Mouse (Mus musculus): ENCODE measurements around the gene Ranbp3l. TPM values are rescaled to one million over a fixed set of nuclear protein-coding genes. Genes with fewer than 3 reads are reported as not detected.

The Ranbp3l gene
- polyA plus RNA-seq, 1 experiment from 2014 or later, result 0.09 TPM

DNA sequence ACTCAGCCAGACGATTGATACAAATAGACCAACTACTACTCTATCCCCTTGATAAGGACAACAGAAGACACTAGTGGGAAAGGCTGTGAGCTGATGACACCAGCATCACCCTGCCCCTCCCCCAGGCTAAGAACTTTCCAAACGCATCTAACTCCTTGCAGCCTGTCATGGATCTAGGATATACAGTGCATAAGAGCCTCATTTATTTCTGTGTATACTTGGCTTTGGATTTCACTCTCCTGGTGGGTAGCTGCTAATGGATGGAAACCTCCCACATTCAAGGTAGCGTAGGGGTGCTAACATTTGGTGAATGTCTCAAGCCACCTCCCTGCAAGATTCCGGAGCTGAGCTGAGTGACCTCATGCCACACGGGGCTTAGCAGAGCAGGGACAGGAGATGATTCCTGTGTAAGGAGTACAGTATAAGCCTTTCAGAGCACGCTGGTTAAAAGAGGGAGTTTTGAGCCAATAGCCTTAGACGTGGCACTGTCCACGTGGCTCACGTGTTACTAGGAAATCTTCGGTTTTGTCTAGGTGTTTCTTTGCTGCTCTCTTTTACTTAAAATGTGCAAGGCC, 1.4 kb downstream of the Ranbp3l start:
- TF ChIP-seq CTCF (IDR thresholded peaks at IDR 0.05; ENCODE audit: low read depth), result no peak
- H3K4me3 ChIP-seq (ENCODE audit: low read depth, low read length), result no peak overlapping the region
- no peak for DNase-seq
- ATAC-seq (ENCODE audit: insufficient read depth), result no peak
- no peaks in the 10 kb centered on the region for H3K9me3 ChIP-seq (ENCODE audit: low read depth, low read length)
- H3K4me1 ChIP-seq (ENCODE audit: insufficient read depth), result 0 out of 2 replicates have a peak, but pooled peaks cover 4% of the 10 kb centered on the region
- no peak overlapping the region for H3K4me2 ChIP-seq
- H3K9ac ChIP-seq, result no peak overlapping the region
- no peaks in the 10 kb centered on the region for H3K27me3 ChIP-seq (ENCODE audit: insufficient read depth, low read length)
- H3K27ac ChIP-seq (ENCODE audit: low read depth), result no peak overlapping the region
- no peaks in the 10 kb centered on the region for H3K36me3 ChIP-seq (ENCODE audit: insufficient read depth)
- WGBS, result 62% methylated on average over 10 of the region's 10 CpGs

DNA sequence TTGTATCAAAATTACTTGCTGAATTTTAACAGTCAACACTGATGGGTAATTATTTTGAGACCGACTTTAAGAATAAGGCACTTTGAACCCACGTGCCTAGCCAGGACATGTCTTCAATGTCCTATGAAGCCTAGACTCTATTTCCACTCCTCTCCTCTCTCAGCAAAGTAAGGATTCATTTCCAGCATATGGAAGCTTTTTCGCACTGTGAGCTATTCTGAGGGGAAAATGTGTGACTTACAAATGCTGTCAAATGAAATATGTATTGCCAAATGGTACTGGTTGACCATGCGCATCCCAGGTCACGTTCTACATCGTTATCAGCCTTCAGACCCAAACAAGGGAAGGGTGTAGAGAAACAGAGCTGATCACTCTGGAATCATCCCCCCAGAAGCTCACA, 23.5 kb downstream of the Ranbp3l start:
- Histone ChIP-seq H3K4me3 (ENCODE audit: low read depth, low read length) (no peak overlapping the region), H3K36me3 (ENCODE audit: insufficient read depth) (no peaks in the 10 kb centered on the region), H3K4me1 (ENCODE audit: insufficient read depth) (no peaks in the 10 kb centered on the region), H3K4me2 (no peak overlapping the region), H3K27me3 (ENCODE audit: insufficient read depth, low read length) (no peaks in the 10 kb centered on the region), H3K9me3 (ENCODE audit: low read depth, low read length) (no peaks in the 10 kb centered on the region), H3K9ac (no peak overlapping the region), H3K27ac (ENCODE audit: low read depth) (no peak overlapping the region)
- WGBS, result 83% methylated on average over 6 of the region's 6 CpGs
- ATAC-seq (ENCODE audit: insufficient read depth) (no peak), DNase-seq (no peak)
- TF ChIP-seq CTCF (IDR thresholded peaks at IDR 0.05; ENCODE audit: low read depth), result no peak

DNA sequence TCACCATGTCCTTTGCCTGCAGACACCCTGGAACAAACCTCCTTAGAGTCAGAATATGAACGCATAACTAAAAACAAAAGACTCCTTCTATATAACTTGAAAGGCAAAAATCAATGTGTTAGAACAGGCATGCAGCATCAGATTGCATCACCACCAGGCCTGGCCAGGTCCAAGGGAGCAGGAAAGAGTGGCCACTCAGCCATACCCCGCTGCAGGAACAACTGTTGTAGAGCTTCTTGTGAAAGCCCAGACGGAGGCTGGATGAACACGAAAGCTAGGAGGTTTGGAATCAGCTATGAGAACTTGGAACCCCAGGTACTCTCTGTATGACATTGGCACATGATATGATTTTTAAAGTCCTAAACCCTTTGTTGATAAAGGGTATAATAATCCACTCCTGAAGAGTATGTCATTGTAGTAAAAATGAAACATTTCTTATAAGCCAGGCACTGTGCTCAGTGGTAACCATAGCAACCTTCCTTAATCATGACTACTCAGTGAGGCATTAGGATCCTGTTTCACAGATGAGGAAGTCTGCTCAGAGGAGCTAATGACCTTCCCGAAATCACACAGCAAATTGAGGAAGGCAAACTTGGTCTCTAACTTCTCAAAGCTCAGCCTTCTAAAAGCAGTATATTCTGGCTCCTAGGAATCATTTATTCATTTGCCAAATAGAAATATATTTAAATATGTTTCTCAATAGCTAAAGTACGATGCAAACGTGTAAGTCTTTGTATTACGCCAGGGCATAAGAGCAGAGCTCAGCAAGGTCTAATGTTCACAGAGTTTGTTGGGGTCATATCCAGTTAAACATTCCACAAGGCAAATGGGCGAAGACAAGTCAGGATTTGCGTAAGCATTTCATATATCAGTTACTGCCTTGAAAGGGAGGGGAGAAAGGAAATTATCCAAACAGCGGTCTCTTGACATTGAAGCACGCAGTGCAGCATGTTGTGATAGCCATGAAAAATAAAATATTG, 24.4 kb downstream of the Ranbp3l start:
- Histone ChIP-seq H3K27me3 (ENCODE audit: insufficient read depth, low read length) (no peaks in the 10 kb centered on the region), H3K36me3 (ENCODE audit: insufficient read depth) (no peaks in the 10 kb centered on the region), H3K9ac (no peak overlapping the region), H3K4me1 (ENCODE audit: insufficient read depth) (no peaks in the 10 kb centered on the region), H3K27ac (ENCODE audit: low read depth) (no peak overlapping the region), H3K9me3 (ENCODE audit: low read depth, low read length) (no peaks in the 10 kb centered on the region), H3K4me2 (no peak overlapping the region), H3K4me3 (ENCODE audit: low read depth, low read length) (no peak overlapping the region)
- ATAC-seq (ENCODE audit: insufficient read depth) (no peak), DNase-seq (peak; percentile 21)
- WGBS, result 54% methylated on average over 12 of the region's 12 CpGs
- TF ChIP-seq CTCF (IDR thresholded peaks at IDR 0.05; ENCODE audit: low read depth), result no peak

DNA sequence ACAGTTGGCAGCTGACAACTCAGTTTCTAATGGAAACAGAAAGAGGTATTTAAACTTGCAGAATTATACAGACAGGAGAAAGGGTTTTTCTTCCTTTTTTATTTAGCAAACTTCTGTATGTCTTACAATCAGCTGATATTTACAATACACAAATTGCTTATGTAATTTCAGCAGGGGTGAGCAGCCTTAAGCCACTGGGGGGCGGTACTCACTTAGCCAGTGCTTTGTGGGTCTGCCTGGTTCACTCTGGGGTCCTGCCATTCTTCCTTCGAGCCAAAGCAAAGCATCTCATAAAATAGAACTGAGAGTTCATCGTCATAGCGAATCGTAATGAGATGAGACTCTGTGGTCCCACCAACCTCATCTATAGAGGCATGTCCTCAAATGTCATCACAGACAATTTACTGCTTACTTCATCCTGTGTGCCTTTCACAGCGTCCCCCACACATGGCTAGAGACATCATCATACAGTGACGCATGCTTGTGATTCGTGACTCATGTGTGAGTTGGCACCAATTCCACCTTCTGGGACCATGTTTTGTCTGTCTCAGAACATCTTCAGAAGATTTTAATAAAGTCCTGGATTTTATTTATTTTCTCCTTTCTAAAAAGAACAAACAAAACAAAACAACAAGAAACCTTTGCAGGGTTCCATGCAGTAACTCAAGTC, 27.0 kb downstream of the Ranbp3l start:
- H3K36me3 ChIP-seq (ENCODE audit: insufficient read depth), result no peaks in the 10 kb centered on the region
- WGBS, result 71% methylated on average over 8 of the region's 8 CpGs
- no peak overlapping the region for H3K9ac ChIP-seq
- peak; percentile 30 for DNase-seq
- no peaks in the 10 kb centered on the region for H3K9me3 ChIP-seq (ENCODE audit: low read depth, low read length)
- no peak overlapping the region for H3K4me2 ChIP-seq
- H3K4me1 ChIP-seq (ENCODE audit: insufficient read depth), result no peaks in the 10 kb centered on the region
- no peaks in the 10 kb centered on the region for H3K27me3 ChIP-seq (ENCODE audit: insufficient read depth, low read length)
- no peak for ATAC-seq (ENCODE audit: insufficient read depth)
- TF ChIP-seq CTCF (IDR thresholded peaks at IDR 0.05; ENCODE audit: low read depth), result peak; percentile 34
- H3K4me3 ChIP-seq (ENCODE audit: low read depth, low read length), result no peak overlapping the region
- no peak overlapping the region for H3K27ac ChIP-seq (ENCODE audit: low read depth)

DNA sequence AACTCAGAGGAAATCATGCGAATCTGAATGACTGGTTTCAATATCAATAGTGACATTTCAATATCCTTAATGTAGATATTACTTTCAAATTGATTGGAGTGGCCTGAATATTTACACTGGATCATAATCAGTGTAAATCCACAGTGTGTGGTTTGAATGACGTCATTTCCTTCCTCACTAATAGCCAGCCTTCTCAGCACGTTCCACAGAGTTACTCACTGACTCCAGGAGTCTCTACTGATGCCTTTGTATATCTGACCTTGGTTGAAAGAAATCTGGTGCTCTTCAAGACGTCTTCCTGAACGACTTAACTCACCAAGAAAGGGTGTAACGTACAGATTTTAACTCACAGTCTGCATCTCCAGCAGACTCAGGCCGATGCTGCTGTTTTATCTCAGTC, 27.7 kb downstream of the Ranbp3l start:
- Histone ChIP-seq H3K27me3 (ENCODE audit: insufficient read depth, low read length) (no peaks in the 10 kb centered on the region), H3K27ac (ENCODE audit: low read depth) (no peak overlapping the region), H3K4me2 (no peak overlapping the region), H3K36me3 (ENCODE audit: insufficient read depth) (no peaks in the 10 kb centered on the region), H3K9me3 (ENCODE audit: low read depth, low read length) (no peaks in the 10 kb centered on the region), H3K9ac (no peak overlapping the region), H3K4me3 (ENCODE audit: low read depth, low read length) (no peak overlapping the region), H3K4me1 (ENCODE audit: insufficient read depth) (no peaks in the 10 kb centered on the region)
- WGBS, result 46% methylated on average over 7 of the region's 7 CpGs
- ATAC-seq (ENCODE audit: insufficient read depth) (no peak), DNase-seq (no peak)
- TF ChIP-seq CTCF (IDR thresholded peaks at IDR 0.05; ENCODE audit: low read depth), result no peak

DNA sequence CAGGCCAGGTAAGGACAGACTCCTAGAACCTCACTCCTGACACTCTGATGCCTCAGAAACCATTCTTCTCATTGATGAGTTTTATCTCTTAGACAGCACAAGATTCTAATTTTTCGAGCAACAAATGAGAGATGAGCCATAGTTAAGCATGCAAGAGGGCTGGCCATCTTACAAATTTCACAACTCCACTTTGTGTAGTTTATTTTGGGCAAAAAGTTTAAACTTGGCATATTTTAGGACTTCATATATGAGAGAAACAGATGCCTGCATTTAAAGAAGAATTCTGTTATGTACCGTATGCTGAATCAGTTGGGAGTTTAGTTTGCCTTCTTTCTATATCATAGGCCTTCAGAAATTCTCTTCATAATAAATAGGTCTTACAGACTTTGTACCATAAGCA, 35.0 kb downstream of the Ranbp3l start:
- Histone ChIP-seq H3K9me3 (ENCODE audit: low read depth, low read length) (no peaks in the 10 kb centered on the region), H3K9ac (no peak overlapping the region), H3K4me2 (no peak overlapping the region), H3K4me3 (ENCODE audit: low read depth, low read length) (no peak overlapping the region), H3K36me3 (ENCODE audit: insufficient read depth) (no peaks in the 10 kb centered on the region), H3K27ac (ENCODE audit: low read depth) (no peak overlapping the region), H3K4me1 (ENCODE audit: insufficient read depth) (no peaks in the 10 kb centered on the region), H3K27me3 (ENCODE audit: insufficient read depth, low read length) (no peaks in the 10 kb centered on the region)
- no peak for TF ChIP-seq CTCF (IDR thresholded peaks at IDR 0.05; ENCODE audit: low read depth)
- no peak for ATAC-seq (ENCODE audit: insufficient read depth)
- 81% methylated on average over 2 of the region's 2 CpGs for WGBS
- DNase-seq, result no peak

DNA sequence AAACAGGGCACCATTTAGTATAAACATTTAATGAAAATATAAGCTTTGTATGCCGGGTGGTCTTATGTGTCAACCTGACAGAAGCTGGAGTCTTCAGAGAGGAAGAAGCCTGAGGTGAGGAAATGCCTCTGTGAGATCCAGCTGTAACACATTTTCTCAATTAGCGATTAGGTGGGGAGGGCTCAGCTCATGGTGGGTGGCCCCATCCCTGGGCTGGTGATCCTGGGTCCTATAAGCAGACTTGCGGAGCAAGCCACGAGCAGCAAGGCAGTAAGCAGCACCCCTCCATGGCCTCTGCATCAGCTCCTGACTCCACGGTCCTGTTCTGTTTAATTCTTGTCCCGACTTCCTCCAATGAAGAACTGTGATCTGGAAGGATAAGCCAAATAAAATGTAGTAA, 41.4 kb downstream of the Ranbp3l start:
- WGBS, result 54% methylated on average over 6 of the region's 6 CpGs
- DNase-seq, result no peak
- Histone ChIP-seq H3K4me3 (ENCODE audit: low read depth, low read length) (no peak overlapping the region), H3K9ac (no peak overlapping the region), H3K4me2 (no peak overlapping the region), H3K36me3 (ENCODE audit: insufficient read depth) (no peaks in the 10 kb centered on the region), H3K27me3 (ENCODE audit: insufficient read depth, low read length) (no peaks in the 10 kb centered on the region), H3K9me3 (ENCODE audit: low read depth, low read length) (no peaks in the 10 kb centered on the region), H3K4me1 (ENCODE audit: insufficient read depth) (no peaks in the 10 kb centered on the region), H3K27ac (ENCODE audit: low read depth) (no peak overlapping the region)
- ATAC-seq (ENCODE audit: insufficient read depth), result no peak
- no peak for TF ChIP-seq CTCF (IDR thresholded peaks at IDR 0.05; ENCODE audit: low read depth)

All from lung, embryonic 14.5 days (tissue).